Mouse (Mus musculus) heart, embryonic 16.5 days (tissue): Measurements from ENCODE around the gene Vapa. TPM values are rescaled to one million over a fixed set of nuclear protein-coding genes. Genes with fewer than 3 reads are reported as not detected.

Experiments
- ATAC-seq: fragments of 200-750 bp; cut with Nextera tagmentation; replicated peaks from 2 replicates; pipeline ENCODE4 v1.8.0; 2017; ENCODE audit warnings: moderate number of reproducible peaks; ENCODE audit not compliant: insufficient read depth, low FRiP score; ENCODE audit errors: extremely low read depth
- H3K27ac ChIP-seq: fragments of 300-500 bp; sonication (generic); 2 replicates; pipeline ENCODE4 v1.5.1; 2014; ENCODE audit warnings: mild to moderate bottlenecking, low read length, control low read depth, moderate library complexity
- H3K27me3 ChIP-seq: fragments of 300-500 bp; sonication (generic); 2 replicates; pipeline ENCODE4 v1.6.1; 2014; ENCODE audit warnings: low read length, mixed read lengths; ENCODE audit not compliant: control insufficient read depth, insufficient read depth
- H3K36me3 ChIP-seq: fragments of 300-500 bp; sonication (generic); 2 replicates; pipeline ENCODE4 v1.6.1; 2014; ENCODE audit not compliant: control insufficient read depth, insufficient read depth
- H3K4me1 ChIP-seq: fragments of 300-500 bp; sonication (generic); 2 replicates; pipeline ENCODE4 v1.6.1; 2014; ENCODE audit warnings: low read length, mixed read lengths; ENCODE audit not compliant: control insufficient read depth, insufficient read depth
- H3K4me2 ChIP-seq: fragments of 300-500 bp; sonication (generic); 2 replicates; pipeline ENCODE4 v1.6.1; 2014; ENCODE audit warnings: low read depth, mild to moderate bottlenecking, control low read depth, low read length
- H3K4me3 ChIP-seq: fragments of 300-500 bp; sonication (generic); 2 replicates; pipeline ENCODE4 v1.5.1; 2014; ENCODE audit warnings: mild to moderate bottlenecking, control low read depth, low read length
- H3K9ac ChIP-seq: fragments of 300-500 bp; sonication (generic); 2 replicates; pipeline ENCODE4 v1.6.1; 2014; ENCODE audit warnings: low read length, control low read depth
- H3K9me3 ChIP-seq: fragments of 300-500 bp; sonication (generic); replicated peaks from 2 replicates; pipeline ENCODE4 v1.6.1; 2016; ENCODE audit warnings: low read length; ENCODE audit not compliant: control insufficient read depth
- WGBS: fragments of 180-500 bp; shearing (Covaris S2); extraction: QIAGEN DNeasy Blood & Tissue Kit; methylation state at CpG from one replicate; pipeline ENCODE4 v1.1.7; 2014; 5-methylcytosine and 5-hydroxymethylcytosine counted together
- polyA plus RNA-seq: library from polyadenylated mRNA; unstranded; fragments of >200 nt; fragmentation: Nextera tagmentation; extraction: Ambion mirVana; gene quantifications from 2 replicates; pipeline ENCODE4 v1.2.1, GENCODE M21; 2015

Gene Vapa
- polyA plus RNA-seq, 1 experiment from 2014 or later: 163 TPM

- no peaks in the 10 kb centered on the region for H3K27me3 ChIP-seq
- no peak overlapping the region for H3K4me3 ChIP-seq
- peaks cover 16% of the 10 kb centered on the region for H3K4me1 ChIP-seq
- H3K9ac ChIP-seq: no peak overlapping the region
- 55% methylated on average over 3 of the region's 3 CpGs for WGBS
- peak overlapping the region; percentile 48 for H3K27ac ChIP-seq
- H3K36me3 ChIP-seq: no peaks in the 10 kb centered on the region
- no peaks in the 10 kb centered on the region for H3K9me3 ChIP-seq
- no peak for ATAC-seq
- peak overlapping the region; percentile 15; the same call in 1 of the 2 replicates for H3K4me2 ChIP-seq
These were observed 15.4 kb downstream of the Vapa start for GRCm38 (mm10) chr17:65597857-65598486.

- Histone ChIP-seq H3K4me1 (peaks cover 13% of the 10 kb centered on the region), H3K9me3 (no peaks in the 10 kb centered on the region), H3K27ac (no peak overlapping the region), H3K36me3 (peaks cover 10% of the 10 kb centered on the region), H3K27me3 (no peaks in the 10 kb centered on the region), H3K9ac (no peak overlapping the region), H3K4me3 (no peak overlapping the region), H3K4me2 (no peak overlapping the region)
- no peak for ATAC-seq
- WGBS: 84% methylated on average over 8 of the region's 8 CpGs
These were observed 18.7 kb downstream of the Vapa start for GRCm38 (mm10) chr17:65594687-65595086.

GRCm38 (mm10) chr17:65586892-65587291 is 26.5 kb downstream of the Vapa start:
- Histone ChIP-seq H3K4me3 (no peak overlapping the region), H3K27me3 (no peaks in the 10 kb centered on the region), H3K27ac (peak overlapping the region; percentile 63), H3K9me3 (no peaks in the 10 kb centered on the region), H3K4me2 (no peak overlapping the region), H3K9ac (no peak overlapping the region), H3K4me1 (peaks cover 6% of the 10 kb centered on the region), H3K36me3 (peaks cover 18% of the 10 kb centered on the region)
- ATAC-seq: no peak
- 53% methylated on average over 3 of the region's 3 CpGs for WGBS

- peaks cover 28% of the 10 kb centered on the region for H3K36me3 ChIP-seq
- H3K4me3 ChIP-seq: no peak overlapping the region
- no peak overlapping the region for H3K9ac ChIP-seq
- ATAC-seq: no peak
- H3K27me3 ChIP-seq: no peaks in the 10 kb centered on the region
- H3K9me3 ChIP-seq: no peaks in the 10 kb centered on the region
- no peak overlapping the region for H3K4me2 ChIP-seq
- WGBS: 87% methylated on average over 5 of the region's 5 CpGs
- H3K4me1 ChIP-seq: peaks cover under 1% of the 10 kb centered on the region; the same call in 1 of the 2 replicates
- no peak overlapping the region for H3K27ac ChIP-seq
These were observed 31.9 kb downstream of the Vapa start for GRCm38 (mm10) chr17:65581440-65581839.

- H3K36me3 ChIP-seq: peaks cover 27% of the 10 kb centered on the region
- H3K27ac ChIP-seq: no peak overlapping the region
- no peaks in the 10 kb centered on the region for H3K4me1 ChIP-seq
- no peaks in the 10 kb centered on the region for H3K27me3 ChIP-seq
- H3K4me3 ChIP-seq: no peak overlapping the region
- no peak overlapping the region for H3K4me2 ChIP-seq
- no peak for ATAC-seq
- H3K9ac ChIP-seq: no peak overlapping the region
- WGBS: 95% methylated on average over 7 of the region's 7 CpGs
- H3K9me3 ChIP-seq: no peaks in the 10 kb centered on the region
These were observed 33.6 kb downstream of the Vapa start for GRCm38 (mm10) chr17:65579766-65580165.

GRCm38 (mm10) chr17:65575339-65575738 is 38.0 kb downstream of the Vapa start:
- Histone ChIP-seq H3K27ac (no peak overlapping the region), H3K4me3 (no peak overlapping the region), H3K4me2 (no peak overlapping the region), H3K9ac (no peak overlapping the region), H3K4me1 (peaks cover 16% of the 10 kb centered on the region), H3K27me3 (no peaks in the 10 kb centered on the region), H3K36me3 (peaks cover 12% of the 10 kb centered on the region), H3K9me3 (no peaks in the 10 kb centered on the region)
- WGBS: 85% methylated on average over 1 of the region's 1 CpGs
- no peak for ATAC-seq

- no peak for ATAC-seq
- H3K4me1 ChIP-seq: peaks cover 16% of the 10 kb centered on the region
- 80% methylated on average over 8 of the region's 8 CpGs for WGBS
- no peak overlapping the region for H3K4me2 ChIP-seq
- no peaks in the 10 kb centered on the region for H3K27me3 ChIP-seq
- H3K9me3 ChIP-seq: no peaks in the 10 kb centered on the region
- H3K9ac ChIP-seq: no peak overlapping the region
- peaks cover 10% of the 10 kb centered on the region; the same call in 1 of the 2 replicates for H3K36me3 ChIP-seq
- H3K27ac ChIP-seq: no peak overlapping the region
- no peak overlapping the region for H3K4me3 ChIP-seq
These were observed 38.5 kb downstream of the Vapa start for GRCm38 (mm10) chr17:65574850-65575249.

GRCm38 (mm10) chr17:65571866-65572265 is 41.5 kb downstream of the Vapa start:
- Histone ChIP-seq H3K4me1 (peaks cover 16% of the 10 kb centered on the region), H3K4me3 (no peak overlapping the region), H3K9ac (peak overlapping the region; percentile 52), H3K4me2 (peak overlapping the region; percentile 26; the same call in 1 of the 2 replicates), H3K36me3 (peaks cover 3% of the 10 kb centered on the region; the same call in 1 of the 2 replicates), H3K9me3 (0 out of 2 replicates have a peak, but pooled peaks cover 4% of the 10 kb centered on the region), H3K27me3 (no peaks in the 10 kb centered on the region), H3K27ac (peak overlapping the region; percentile 94)
- peak; percentile 82 for ATAC-seq
- WGBS: 38% methylated on average over 9 of the region's 9 CpGs

- peak overlapping the region; percentile 26; the same call in 1 of the 2 replicates for H3K4me2 ChIP-seq
- H3K4me3 ChIP-seq: no peak overlapping the region
- H3K36me3 ChIP-seq: peaks cover 3% of the 10 kb centered on the region; the same call in 1 of the 2 replicates
- no peak overlapping the region; the same call in 1 of the 2 replicates for H3K9ac ChIP-seq
- peak; percentile 30 for ATAC-seq
- 42% methylated on average over 8 of the region's 8 CpGs for WGBS
- H3K27me3 ChIP-seq: no peaks in the 10 kb centered on the region
- H3K27ac ChIP-seq: peak overlapping the region; percentile 94
- H3K4me1 ChIP-seq: peaks cover 16% of the 10 kb centered on the region
- 0 out of 2 replicates have a peak, but pooled peaks cover 4% of the 10 kb centered on the region for H3K9me3 ChIP-seq
These were observed 41.9 kb downstream of the Vapa start for GRCm38 (mm10) chr17:65571466-65571865.
